Mouse (Mus musculus) mouse embryonic stem cell (cell line): ENCODE measurements around the gene Zbtb45.

Experiments used
- in situ Hi-C, 2 experiments: fragments of 300-500 bp; cut with MboI; formaldehyde crosslinking; loops; 1 replicate in 1 of 2; 3 replicates in 1 of 2; pipeline ENCODE4 v1.14.3; 2019 to 2020; ENCODE audit warnings: low sequenced_read_pairs in 2 of 2, low pct_unique_long_range_greater_than_20kb in 1 of 2, mixed read lengths in 1 of 2; ENCODE audit not compliant: unreplicated experiment in 1 of 2

Gene Zbtb45

DNA sequence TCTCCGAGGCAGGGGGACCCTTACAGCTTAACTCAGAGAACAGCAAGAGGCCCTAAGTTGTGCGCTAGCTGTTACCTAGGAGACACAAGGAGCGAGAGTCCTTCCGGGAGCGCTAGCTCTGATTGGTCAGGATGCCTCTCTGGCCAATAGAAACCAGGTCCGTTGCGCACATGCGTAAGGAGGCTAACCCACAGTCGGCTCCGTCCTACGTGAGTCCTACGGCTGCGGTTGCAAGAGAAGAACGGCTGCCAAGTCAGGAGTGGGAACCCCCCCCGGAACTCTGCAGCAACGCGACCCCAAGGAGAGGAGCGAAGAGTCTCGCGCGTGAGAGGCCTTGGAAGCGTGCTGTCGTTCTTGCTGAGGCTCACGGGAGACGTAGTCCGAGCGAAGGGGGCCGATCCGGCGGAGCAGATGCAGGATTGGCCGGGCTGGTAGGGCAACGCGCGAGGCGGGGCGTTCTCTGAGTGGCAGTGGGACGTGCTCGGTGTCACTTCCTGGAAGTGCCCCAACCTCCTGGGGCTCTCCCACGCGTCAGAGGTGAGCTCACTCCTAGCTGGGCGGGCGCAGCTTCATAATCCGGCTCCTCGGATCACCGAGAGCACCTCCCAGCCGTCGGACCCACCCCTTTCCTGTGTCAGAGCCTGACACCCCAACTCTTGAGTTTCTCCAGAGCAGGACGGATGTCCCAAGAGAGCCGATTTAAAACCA lies 32.0 kb downstream of the Zbtb45 start, which contains the start of gene Zfp446:
Zfp446 (plus strand) TSS at position 167 of the 708 bp plus-strand sequence.
- in situ Hi-C loops = no loop called here

DNA sequence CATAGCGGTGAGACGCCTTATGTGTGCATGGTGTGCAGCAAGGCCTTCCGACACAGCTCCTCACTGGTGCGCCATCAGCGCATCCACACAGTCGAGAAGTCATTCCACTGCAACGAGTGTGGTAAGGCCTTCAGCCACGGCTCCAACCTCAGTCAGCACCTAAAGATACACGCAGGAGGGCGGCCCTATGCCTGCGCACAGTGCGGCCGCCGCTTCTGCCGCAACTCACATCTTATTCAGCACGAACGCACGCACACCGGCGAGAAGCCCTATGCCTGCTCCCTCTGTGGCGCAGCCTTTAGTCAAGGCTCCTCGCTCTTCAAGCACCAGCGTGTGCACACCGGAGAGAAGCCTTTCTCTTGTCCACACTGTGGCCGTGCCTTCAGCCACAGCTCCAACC lies 38.9 kb downstream of the Zbtb45 start:
- in situ Hi-C loops = no loop called here

DNA sequence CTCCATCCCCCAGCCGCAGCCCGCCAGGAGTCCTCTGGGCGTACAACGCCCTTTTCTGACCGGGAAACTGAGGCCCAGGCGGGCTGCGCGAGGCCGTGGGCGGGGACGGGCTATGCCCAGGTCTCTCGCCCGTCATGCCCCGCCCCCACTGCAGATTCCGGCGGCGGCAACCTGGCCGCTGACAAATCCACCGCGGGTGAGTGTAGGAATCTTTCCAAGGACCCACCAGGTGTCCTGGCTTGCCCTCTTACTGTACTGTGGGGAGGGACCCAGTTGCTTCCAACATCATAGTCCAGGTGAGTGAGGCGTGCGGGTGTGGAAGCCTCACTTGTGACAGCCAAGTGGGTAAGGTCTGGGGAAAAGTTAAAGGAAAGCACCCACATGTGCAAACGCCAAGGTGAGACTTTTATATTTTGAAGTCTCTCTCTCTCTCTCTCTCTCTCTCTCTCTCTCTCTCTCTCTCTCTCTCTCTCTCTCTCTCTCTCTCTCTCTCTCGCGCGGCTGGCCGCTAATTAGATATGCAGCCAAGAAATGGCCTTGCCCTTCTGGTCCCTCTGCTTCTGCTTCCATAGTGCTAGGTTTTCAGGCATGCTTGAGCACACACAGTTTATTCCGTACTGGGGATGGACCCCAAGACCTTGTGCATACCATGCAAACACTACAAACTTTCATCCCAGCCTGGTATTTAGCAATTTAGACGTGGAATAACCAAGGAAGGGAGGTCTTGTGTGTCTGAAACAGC lies 43.6 kb downstream of the Zbtb45 start:
- in situ Hi-C loops = no loop called here

DNA sequence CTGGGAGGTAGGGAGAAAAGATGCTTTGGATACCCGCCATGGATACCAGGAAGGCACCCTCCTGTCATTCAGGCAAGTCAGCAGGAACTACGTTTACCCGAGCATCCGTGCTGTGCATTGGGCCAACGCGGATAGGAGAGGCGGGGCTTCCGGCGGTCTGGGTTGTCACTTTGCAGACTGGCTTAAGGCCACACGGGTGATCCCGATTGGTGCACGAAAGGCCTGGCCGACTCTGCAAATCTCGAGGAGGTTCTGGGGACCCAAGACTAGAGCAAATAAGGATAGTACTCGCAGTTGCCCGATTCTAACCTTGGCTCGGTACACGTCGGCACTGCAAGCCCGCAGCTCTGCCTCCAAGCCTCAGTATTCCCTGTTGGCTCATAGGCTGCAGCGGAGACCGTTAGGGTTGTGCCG lies 44.1 kb downstream of the Zbtb45 start, which contains the start of gene Zfp324:
Zfp324 (plus strand) TSS at position 161 of the 414 bp plus-strand sequence.
- in situ Hi-C loops = no loop called here

DNA sequence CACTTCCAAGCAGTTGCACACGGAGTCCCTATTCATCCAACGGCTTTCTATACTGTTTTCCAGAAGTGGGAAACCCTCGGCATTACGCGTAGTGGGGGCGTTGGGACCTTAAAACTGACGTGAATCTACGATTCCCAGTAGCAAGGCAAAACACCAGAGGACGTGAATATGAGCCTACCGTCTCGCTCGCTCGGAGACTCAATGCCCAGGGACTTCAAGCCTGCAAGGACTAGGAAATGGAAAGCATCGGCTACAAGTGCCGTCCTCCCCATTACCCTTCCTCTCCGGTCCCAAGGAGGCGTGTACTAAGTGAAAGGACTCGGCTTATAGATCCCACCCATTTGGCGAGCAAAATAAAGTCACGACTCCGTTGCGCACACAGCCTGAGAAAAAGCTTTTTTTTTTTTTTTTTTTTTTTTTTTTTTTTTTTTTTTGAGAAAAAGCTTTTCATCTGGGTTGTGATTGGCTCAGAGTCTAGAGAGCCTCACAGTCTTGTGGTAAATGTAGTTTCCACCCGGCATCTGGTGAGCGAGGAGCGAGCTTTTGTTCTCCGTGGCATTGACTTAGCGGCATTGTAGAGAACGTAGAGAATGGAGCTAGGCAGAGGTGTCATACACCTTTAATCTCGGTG lies 48.2 kb downstream of the Zbtb45 start:
- in situ Hi-C loops = no loop called here

DNA sequence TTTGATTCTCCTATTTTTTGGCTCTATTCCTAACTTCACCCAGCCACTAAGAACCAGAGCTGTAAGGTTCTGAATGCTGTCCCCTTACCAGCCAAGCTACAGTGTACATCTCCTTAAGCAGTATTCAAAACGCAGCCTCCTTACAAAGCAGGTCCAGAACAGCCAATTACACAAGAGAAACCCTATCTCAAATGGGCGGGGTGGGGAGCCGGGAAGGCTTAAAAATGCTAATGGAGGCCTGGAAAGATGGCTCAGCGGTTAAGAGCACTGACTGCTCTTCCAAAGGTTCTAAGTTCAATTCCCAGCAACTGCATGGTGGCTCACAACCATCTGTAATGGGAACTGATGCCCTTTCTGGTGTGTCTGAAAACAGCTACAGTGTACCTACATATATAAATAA lies 50.1 kb downstream of the Zbtb45 start:
- in situ Hi-C loops = no loop called here

DNA sequence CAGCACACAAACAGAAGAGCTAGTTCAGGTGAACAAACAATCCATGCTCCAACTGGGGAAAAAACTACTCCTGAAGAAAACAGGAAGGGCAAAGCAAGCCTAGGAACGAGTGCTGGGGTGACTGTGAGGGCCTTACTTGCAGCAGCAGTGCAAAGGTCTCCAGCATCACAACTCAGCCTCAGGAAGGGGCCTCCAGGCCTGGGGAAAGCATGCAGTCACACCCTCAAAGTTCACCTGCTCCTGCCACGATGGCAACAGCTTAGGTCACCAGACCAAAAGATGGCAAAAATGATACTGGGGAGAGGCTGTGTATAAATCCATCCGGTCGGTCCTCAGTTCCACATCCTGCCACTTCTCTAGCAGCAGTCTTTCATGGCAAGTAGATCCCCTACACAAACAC lies 50.9 kb downstream of the Zbtb45 start:
- in situ Hi-C loops = no loop called here

DNA sequence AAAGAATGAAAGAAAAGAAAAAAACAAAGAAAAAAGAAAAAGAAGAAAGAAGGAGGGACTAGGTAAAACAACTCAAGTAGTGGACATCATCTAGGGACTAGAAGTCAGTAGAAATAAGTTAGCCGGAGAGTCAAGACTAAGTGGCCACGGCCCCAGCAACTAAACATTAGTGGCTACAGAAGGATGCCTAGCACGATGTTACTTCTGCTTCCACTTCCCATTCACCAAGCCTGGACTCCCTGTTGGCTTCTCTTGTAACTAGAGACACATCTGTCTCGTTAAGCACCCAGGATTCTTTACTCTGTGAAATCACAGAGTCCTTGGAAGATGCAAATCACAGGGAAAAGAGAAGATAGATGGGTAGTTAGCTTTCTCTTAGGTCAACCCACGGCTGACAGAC lies 52.3 kb downstream of the Zbtb45 start:
- in situ Hi-C loops = no loop called here

DNA sequence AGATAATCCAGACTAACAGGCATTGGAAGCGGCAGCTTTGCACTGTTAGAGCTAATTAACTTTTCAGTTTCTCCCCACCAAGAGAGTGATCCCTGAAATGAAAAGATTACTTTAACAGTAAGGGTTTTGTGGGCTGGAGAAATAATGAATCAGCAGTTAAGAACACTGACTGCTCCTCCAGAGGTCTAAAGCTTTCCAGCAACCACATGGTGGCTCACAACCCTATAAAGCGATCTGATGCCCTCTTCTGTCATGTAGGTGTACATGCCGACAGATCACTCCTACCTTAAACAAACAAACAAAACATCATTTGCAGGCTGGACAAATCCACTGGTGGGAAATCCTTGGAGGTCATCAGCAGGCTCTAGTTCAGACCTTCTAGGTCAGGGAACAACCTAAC lies 54.9 kb downstream of the Zbtb45 start:
- in situ Hi-C loops = no loop called here
